Mouse (Mus musculus) bone marrow macrophage, adult 2 months (primary cell): ENCODE results near the gene Cdh12. TPM values are rescaled to one million over a fixed set of nuclear protein-coding genes. Genes with fewer than 3 reads are reported as not detected.

ENCODE experiments used
- H3K27ac ChIP-seq: 2 replicates; pipeline ENCODE4 v1.5.1; 2012; ENCODE audit warnings: low read depth, low read length; ENCODE audit not compliant: insufficient read depth
- H3K4me1 ChIP-seq: 2 replicates; pipeline ENCODE4 v1.6.1; 2012; ENCODE audit warnings: low read length; ENCODE audit not compliant: control insufficient read depth, insufficient read depth
- H3K4me3 ChIP-seq: 2 replicates; pipeline ENCODE4 v1.5.1; 2012; ENCODE audit warnings: mild to moderate bottlenecking, low read length, moderate library complexity; ENCODE audit not compliant: insufficient read depth
- CTCF ChIP-seq: IDR thresholded peaks from 2 replicates; pipeline ENCODE4 v1.5.1; 2012; ENCODE audit warnings: low read depth, mild to moderate bottlenecking, low read length, moderate library complexity
- POLR2A ChIP-seq: IDR thresholded peaks from 2 replicates; pipeline ENCODE4 v1.6.1; 2012; ENCODE audit warnings: mild to moderate bottlenecking, low read depth, low read length, borderline replicate concordance
- polyA plus RNA-seq: library from polyadenylated mRNA; stranded (reverse); fragments of >200 nt; gene quantifications from 2 replicates; pipeline ENCODE4 v1.2.4, GENCODE M21; 2012; ENCODE audit not compliant: missing spikeins, insufficient read depth, insufficient read length

The Cdh12 gene
- not detected in 2 replicates for polyA plus RNA-seq

DNA sequence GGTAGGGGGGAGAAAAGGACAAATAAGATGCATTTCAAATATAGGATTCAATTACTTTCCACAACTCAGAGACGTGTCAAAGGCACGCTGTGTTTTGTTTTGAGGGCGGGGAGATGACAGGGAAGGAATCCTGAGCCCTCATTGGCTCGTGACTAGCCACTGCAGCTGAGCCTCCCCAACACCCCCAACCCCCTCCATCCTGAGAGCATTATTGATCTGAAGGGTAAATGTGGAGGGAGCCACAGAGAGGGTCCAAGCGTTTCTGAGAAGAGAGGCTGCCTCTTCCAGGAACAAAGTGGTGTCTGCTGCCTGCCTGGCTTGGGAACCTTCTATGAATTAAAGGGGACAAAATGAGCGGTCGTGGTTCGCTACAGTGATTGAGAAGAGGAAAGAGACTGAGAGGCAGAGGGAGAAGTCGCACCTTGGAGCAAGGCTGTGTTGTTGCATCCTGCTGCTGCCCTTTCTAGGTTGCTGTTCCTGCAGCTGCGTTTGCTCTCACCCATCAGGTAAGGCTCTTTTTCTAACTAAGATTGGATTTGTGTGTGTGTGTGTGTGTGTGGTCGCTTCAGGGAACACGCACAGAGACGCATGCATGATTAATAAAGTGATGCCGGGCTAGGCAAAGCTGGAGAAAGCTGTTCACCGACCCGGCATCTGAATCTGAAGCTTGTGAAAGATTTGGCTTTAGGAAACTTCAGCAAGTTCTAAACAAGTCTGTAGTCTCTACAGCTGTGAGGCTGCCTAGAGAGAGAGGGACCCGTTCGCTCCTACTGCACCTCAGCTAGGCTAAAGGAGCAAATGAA is at the start of gene Cdh12:
Cdh12 (plus strand) TSS at position 405 of the 803 bp plus-strand sequence.
- no peak within 1 kb of the TSS for H3K27ac ChIP-seq
- H3K4me3 ChIP-seq = no peak within 1 kb of the TSS
- H3K4me1 ChIP-seq = no peaks in the 10 kb centered on the region
- no peak for TF ChIP-seq CTCF
- TF ChIP-seq POLR2A = no peak

DNA sequence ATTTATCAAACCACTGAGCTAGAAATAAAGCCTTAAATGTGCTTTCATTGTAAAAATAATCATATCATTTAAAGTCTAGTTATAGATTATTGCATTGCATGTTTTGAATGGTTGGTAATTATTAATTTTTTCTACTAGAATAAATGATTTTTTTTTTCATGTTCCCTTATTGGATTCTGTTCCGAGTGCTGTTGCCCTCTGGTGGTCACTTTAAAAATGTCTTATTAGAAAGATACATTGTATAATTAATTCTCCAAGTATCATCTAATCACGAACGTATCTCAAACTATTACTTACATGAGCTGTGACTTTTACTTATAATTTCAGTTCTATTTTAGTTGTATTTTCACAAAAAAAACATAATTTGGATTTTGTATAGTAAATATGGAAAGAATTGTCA is 45.5 kb upstream of the Cdh12 start:
- Histone ChIP-seq H3K27ac (no peak overlapping the region), H3K4me3 (no peak overlapping the region), H3K4me1 (no peaks in the 10 kb centered on the region)
- TF ChIP-seq CTCF = no peak
- TF ChIP-seq POLR2A = no peak

DNA sequence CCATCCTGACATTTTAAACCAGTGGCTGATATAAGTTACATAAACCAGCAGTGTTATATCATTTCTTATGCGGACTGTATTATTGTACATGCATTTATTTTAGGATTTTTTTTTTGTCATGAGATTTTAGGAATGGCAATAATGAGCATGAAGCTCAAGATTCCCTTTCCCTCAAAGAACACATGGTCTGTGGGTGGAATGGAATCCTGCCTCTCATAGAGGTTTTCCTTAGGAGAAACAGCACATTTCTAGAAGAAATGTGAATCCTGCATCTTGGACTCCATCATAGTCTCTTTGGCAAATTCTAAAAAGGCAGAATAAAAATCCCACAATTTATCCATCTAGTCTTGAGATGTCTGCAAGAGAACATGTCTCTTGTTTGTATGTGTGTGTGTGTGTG is 35.7 kb upstream of the Cdh12 start:
- Histone ChIP-seq H3K4me3 (no peak overlapping the region), H3K4me1 (no peaks in the 10 kb centered on the region), H3K27ac (no peak overlapping the region)
- TF ChIP-seq CTCF (no peak), POLR2A (no peak)

- H3K4me1 ChIP-seq = no peaks in the 10 kb centered on the region
- no peak overlapping the region for H3K27ac ChIP-seq
- H3K4me3 ChIP-seq = no peak overlapping the region
- TF ChIP-seq CTCF (no peak), POLR2A (no peak)
Measured at GRCm38 (mm10) chr15:20436356-20436755, 12.7 kb upstream of the Cdh12 start.

GRCm38 (mm10) chr15:20450558-20450957 is 1.5 kb downstream of the Cdh12 start:
- no peak overlapping the region for H3K27ac ChIP-seq
- no peak overlapping the region for H3K4me3 ChIP-seq
- no peaks in the 10 kb centered on the region for H3K4me1 ChIP-seq
- TF ChIP-seq POLR2A (no peak), CTCF (no peak)

GRCm38 (mm10) chr15:20458508-20458907 is 9.4 kb downstream of the Cdh12 start:
- Histone ChIP-seq H3K4me1 (no peaks in the 10 kb centered on the region), H3K27ac (no peak overlapping the region)
- TF ChIP-seq CTCF (no peak), POLR2A (no peak)

DNA sequence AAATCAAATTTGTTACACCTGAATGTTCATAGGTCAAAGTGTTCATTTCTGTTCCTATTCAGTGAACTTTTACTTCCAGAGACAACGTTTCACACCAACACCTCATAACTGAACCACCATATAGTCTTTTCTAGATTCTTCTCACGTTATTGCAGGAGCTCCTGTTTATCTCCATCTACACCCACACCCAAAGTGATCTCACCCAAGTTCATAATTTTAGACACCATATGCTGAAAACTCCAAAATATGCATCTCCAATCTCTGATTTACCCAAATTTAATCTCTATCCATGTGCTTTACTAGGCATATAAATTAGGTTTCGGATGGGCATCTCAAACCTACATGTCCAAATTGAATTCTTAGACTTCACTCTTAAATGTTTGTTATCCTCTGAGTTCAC is 13.4 kb downstream of the Cdh12 start:
- Histone ChIP-seq H3K27ac (no peak overlapping the region), H3K4me1 (no peaks in the 10 kb centered on the region), H3K4me3 (no peak overlapping the region)
- TF ChIP-seq POLR2A (no peak), CTCF (no peak)

More at GRCm38 (mm10) chr15:20458508-20458907, 9.4 kb downstream of the Cdh12 start:
- H3K4me3 ChIP-seq = no peak overlapping the region

DNA sequence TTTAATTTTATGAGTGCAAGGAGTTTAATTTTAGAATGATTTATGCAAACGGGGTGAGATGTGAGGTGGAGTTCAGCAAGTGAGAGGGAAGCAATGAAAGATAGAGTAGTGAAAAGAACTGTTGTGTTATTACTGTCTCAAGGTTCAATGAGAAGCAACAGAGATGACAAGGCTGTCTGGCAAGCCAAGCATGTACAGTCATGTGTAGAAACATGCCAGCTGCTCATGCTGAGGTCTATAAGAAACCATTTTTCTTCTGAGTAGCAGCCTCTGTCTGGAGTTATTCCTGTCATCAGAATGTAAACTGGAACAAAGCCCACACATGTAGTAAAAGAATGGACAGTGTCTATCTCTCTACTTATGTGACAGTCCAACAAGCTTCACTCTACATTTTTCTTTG is 14.5 kb downstream of the Cdh12 start:
- Histone ChIP-seq H3K27ac (no peak overlapping the region), H3K4me3 (no peak overlapping the region), H3K4me1 (no peaks in the 10 kb centered on the region)
- TF ChIP-seq CTCF (no peak), POLR2A (no peak)

- Histone ChIP-seq H3K4me3 (no peak overlapping the region), H3K27ac (no peak overlapping the region), H3K4me1 (no peaks in the 10 kb centered on the region)
- TF ChIP-seq CTCF (no peak), POLR2A (no peak)
Measured at GRCm38 (mm10) chr15:20550979-20551378, 101.9 kb downstream of the Cdh12 start.

- no peak for TF ChIP-seq POLR2A
- no peak for TF ChIP-seq CTCF
- H3K4me3 ChIP-seq = no peak overlapping the region
- no peaks in the 10 kb centered on the region for H3K4me1 ChIP-seq
- no peak overlapping the region for H3K27ac ChIP-seq
Measured at GRCm38 (mm10) chr15:20571012-20571411, 121.9 kb downstream of the Cdh12 start.
